Mouse (Mus musculus): Measurements from ENCODE around the gene Slc43a1. TPM values are rescaled to one million over a fixed set of nuclear protein-coding genes. Genes with fewer than 3 reads are reported as not detected.

The Slc43a1 gene
- polyA plus RNA-seq, 1 experiment: not detected

DNA sequence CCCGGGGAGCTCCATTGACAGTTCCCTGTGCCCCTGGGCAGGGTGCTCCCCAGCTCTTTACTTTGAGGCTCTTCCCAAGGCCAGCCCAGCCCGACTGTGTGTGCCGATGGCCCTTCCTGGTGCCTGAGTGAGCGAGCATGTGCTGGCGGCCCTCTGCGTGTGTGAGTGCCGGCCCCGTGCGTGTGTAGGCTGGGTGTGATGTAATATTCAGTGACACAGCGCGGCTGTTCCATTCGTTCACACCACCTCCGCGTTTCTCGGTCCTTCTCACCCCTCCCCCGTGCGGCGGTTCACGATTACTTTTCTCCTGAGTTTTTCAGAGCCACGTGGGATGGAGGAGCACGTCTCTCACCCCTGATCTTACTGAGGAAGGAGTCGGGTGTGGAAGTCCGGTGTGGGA is 44.0 kb downstream of the Slc43a1 start:
- TF ChIP-seq GATA1 (IDR thresholded peaks at IDR 0.05; ENCODE audit: low read length): no peak

DNA sequence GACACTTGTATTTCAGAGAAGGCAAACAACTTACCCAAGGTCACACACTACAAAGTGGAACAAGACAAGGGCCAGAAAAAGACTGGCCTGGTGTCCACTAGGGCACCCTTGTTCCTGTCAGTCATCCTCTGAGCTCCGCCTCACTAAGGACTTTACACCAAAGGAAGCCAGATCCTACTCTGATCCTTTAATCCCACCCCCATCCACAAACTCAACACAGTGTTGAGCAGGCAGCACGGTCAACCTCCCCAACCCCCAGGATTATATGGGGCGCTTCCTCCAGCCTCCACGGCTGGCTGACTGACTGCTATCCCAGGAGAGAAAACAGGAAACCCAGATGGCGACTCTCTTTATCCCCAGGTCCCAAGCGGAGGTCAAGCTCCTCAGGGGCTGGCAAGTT is 44.4 kb downstream of the Slc43a1 start:
- no peak for TF ChIP-seq GATA1 (IDR thresholded peaks at IDR 0.05; ENCODE audit: low read length)

DNA sequence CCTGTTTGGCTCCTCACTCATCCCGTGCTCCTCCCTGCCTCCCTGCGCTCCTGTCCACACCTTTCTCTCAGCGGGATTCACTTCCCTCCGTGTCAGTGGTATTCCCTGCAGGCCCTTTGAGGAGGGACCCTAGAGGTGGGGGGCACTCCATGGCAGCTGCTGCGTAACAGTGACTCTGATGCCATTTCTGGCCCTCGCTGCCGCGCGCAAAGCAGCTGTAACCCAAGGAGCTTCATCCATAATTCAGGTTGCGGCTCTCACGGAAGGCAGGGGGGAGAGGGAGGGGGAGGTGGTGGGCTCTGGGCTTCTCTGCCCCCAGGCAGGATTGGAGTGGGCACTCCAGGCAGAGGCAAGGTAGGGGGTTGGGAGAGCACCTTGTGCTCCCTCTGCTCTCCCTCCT is 44.9 kb downstream of the Slc43a1 start:
- no peak for TF ChIP-seq GATA1 (IDR thresholded peaks at IDR 0.05; ENCODE audit: low read length)

DNA sequence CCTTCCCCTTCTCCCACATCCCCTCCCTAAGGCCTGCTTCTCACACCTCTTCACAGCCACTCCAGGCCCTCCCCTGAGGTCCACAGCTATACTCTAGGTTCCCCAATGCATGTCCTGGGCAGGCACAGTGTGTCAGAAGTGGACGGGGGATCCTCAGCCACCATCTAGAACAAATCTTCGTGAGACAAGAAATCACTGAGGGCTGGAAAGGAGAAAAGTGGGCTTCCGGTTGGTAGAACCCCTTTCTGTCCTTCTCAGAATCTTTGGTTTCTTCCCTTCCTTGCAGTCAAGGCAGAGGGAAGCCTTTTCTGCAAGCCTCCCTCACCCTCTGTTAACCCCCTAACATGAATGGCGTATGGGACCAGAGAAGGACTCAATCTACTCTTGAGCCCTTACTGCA is 45.3 kb downstream of the Slc43a1 start:
- TF ChIP-seq GATA1 (IDR thresholded peaks at IDR 0.05; ENCODE audit: low read length): no peak

DNA sequence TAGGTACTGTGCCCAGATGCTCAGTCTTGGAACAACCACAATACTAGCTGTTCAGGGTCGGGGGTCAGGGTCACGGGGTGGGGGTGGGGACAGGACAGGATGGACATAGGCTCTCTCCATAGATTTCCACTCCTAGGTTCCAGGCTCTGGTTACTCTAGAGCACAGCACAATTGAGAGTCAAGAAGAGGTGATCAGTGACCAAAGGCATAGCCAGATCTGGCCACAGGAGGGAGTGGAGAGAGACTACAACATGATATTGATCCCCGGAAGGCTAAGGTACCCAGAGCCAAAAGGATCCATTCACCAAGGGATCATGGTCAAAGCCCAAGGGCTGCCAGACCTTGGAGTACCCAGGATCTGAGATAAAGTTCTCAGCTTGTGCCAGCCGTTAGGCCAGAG is 46.0 kb downstream of the Slc43a1 start:
- TF ChIP-seq GATA1 (IDR thresholded peaks at IDR 0.05; ENCODE audit: low read length): no peak

DNA sequence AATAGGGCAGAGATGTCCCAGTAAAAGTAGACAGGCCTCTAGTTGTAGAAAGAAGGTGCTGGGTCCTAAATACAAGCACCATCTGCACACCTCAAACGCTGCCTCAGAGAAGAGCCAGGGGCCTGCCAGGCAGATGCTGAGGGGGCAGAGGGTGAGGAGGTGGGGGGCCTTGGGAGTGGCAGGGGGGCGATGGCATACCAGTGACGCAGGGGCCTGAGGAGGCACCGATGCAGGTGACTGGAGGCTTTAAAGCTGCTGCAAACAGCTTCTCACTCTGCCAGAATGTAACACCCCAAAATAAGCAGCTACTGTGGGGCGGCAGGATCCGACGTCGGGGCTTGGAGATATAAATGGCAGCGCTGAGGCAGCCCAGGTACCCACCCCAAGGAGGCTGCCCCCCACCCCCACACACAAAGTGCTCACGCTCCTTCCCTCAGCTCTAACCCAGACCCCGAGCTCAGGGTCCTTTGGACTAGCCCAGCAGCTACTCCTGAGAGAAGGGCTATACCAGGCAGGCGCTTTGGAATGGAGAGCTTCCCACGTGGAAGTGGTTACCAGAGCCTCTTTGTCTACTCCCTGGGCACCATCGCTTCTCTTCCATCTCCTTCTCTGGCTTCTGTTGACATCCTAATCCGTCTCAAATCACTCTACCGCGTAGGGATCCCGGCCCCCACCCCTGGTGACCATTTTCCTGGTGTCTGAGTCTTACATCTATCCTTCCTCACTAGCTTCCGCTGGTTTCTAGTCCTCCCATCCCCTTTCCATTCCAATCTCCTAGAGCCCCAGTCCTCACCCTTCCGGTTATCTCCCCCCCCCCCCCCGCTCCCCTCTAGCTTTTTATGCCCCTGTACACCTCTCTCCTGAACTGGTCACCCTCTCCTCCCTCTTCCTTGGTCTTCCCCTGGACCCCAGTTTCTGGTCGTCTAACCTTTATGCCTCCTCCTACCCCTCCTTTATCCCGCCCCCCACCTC is 46.7 kb downstream of the Slc43a1 start:
- no peak for TF ChIP-seq GATA1 (IDR thresholded peaks at IDR 0.05; ENCODE audit: low read length)

DNA sequence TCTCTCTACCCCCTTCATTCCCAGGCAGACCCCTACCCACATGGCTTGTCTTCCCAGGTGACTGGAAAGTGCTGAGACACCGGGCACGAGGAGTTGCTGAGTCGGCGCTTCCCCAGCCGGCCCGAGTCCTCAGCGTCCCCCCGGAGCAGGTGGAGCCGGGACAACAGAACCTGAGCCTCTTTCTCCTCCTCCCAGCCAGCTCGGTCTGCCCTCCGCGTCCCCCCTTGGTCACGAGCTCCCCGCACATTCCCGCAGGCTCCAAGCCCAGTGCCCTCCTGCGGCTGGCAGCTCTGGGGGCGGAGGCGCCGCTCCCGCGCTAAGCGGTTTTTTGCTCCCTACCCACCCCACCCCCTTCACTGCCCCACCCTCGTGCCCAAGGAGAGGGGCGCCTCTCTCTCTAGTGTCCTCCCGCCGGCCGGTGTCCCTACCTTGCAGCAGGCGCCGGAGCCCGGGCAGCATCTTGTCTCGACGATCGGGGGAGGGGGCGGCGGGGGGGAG is 47.6 kb downstream of the Slc43a1 start, which contains the start of gene Rtn4rl2:
Gene Rtn4rl2 (minus strand): TSS at position 477 of the 498 bp plus-strand sequence.
- no peak for TF ChIP-seq GATA1 (IDR thresholded peaks at IDR 0.05; ENCODE audit: low read length)

DNA sequence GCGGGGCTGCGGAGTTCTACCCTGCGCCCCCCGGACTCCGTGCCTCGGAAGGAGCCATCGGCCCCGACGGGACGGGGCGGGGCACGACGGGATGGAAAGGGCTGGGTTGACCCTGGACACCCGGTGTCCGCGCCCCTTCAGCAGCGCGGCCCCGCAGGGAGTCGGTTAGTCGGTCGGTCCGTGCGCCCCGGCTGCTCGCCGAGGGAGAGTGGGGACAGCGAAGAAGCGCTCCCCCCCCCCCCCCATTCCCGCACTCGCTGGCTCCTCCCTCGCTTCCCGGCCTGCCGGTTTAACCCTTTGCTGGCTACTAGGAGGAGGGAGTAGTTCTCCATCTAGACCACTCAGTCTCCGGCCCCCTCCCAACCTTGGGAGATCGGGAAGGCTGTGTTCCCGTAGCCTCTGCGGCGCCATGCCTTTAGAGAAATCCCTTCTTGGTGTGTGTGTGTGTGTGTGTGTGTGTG is 48.2 kb downstream of the Slc43a1 start:
- TF ChIP-seq GATA1 (IDR thresholded peaks at IDR 0.05; ENCODE audit: low read length): no peak

DNA sequence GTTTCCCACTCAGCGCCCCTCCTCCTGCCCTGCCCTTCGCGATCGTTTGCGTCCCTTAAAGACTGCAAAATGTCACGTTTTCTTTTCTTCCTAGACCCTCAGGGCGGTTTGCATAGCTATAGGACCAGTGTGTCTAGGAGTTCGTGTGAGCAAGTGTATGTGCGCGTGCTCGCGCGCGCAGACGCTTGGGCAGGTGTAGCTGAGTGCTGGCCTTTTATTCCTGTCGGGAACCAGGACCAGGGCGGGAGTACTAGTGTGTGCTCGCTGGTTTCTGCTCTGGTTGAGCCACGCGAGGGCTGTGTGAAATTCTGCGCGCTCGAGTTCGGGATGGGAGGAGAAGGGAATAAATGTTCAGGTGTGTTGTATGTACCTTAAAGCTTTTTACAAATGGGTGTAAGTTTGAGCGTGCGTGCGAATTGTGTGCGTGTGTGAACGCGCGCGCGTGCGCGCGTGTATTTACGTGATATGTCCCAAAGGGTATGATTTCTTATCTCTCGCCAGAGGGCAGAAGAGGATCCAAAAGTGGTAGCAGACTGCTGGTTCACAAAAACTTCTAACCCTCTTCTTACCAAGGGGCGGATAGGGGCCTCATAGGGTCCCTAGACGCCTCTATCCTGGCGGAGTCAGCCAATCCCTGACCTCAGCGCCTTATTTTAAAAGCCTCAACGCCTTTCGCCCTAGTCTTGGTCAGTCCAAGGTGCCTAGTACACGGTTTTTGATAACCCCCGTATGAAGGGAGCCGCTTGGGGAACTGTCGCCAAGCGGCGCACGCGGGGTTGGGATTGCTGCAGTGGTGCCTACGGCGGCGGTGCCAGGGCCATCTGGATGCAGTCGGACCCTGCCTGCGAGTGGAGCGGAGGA is 49.0 kb downstream of the Slc43a1 start:
- TF ChIP-seq GATA1 (IDR thresholded peaks at IDR 0.05; ENCODE audit: low read length): no peak

DNA sequence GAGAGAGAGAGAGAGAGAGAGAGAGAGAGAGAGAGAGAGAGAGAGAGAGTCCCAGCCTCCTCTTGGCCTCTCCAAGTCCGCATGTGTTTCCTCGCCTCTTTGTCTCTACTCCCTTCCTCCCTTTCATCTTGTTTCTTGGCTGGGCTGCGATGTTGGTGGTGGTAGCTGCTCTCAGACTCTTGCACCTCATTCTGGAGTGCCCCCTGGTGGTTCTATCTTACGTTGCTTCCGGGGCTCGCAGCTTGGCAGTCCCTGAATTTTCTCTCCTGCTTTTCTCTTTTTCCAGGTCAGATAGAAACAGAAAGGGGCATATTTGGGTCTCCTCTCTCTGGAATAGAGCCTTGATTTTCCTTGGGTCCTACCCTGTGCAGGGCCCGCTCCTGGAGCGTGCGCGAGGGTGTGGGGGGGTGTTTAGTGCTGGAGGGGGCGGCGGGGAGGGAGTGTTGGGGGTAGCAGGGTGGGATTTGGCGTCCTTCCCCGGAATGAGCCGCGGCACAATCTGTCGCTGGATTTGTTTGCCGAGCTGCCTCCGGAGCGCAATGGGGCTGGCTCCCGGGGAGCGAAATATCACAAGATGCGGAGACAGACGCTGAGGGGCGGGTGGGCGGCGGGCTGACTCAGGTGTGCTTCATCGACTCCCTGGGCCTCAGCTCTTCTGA is 50.1 kb downstream of the Slc43a1 start:
- no peak for TF ChIP-seq GATA1 (IDR thresholded peaks at IDR 0.05; ENCODE audit: low read length)

DNA sequence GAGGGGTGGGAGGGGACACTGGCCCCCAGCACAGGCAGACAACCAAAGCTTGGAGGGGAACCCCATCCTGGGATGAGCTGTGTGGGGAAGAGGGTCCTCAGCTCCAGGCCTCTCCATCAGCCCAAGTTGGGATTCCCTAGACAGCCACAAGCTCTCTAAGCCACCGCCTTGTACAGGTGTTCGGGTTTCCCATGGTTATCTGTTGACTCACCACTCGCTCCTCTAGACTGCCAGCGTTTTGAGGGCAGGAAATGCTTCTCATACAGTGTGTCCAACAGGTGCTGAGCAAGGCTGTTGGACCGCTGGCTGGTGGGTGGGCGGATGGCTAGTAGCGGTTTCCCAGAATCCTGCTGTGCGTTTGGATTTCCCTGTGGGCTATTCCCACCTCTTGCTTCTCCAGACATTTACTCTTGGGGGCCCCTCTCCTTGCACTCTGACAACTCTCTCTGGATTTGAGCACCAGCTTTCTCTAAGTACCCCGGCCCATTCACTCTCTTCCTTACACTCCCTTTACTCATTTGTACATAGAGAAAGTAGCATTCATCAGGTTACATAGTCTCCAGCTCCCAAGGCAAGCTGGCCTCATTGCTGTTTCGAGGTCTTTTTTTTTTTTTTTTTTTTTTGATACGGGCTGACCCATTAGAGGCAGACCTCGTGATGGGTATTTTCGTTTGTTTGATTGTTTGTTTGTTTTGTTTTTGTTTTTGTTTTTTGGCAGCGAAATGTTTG is 50.8 kb downstream of the Slc43a1 start:
- TF ChIP-seq GATA1 (IDR thresholded peaks at IDR 0.05; ENCODE audit: low read length): no peak

DNA sequence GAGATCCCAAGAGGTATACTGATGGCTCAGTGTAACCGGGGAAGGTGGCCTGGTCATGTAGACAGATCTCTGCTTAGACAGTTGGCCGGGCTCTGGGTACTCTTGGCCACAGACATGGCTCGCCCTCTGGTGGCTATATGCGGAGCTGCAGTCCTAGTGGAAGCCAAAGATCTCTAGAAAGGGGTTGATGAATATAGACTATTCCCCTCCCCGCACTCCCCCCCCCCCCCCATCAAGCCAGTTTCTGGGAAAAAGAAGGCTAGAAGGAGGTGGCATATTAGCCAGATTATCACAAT is 51.3 kb downstream of the Slc43a1 start:
- no peak for TF ChIP-seq GATA1 (IDR thresholded peaks at IDR 0.05; ENCODE audit: low read length)

DNA sequence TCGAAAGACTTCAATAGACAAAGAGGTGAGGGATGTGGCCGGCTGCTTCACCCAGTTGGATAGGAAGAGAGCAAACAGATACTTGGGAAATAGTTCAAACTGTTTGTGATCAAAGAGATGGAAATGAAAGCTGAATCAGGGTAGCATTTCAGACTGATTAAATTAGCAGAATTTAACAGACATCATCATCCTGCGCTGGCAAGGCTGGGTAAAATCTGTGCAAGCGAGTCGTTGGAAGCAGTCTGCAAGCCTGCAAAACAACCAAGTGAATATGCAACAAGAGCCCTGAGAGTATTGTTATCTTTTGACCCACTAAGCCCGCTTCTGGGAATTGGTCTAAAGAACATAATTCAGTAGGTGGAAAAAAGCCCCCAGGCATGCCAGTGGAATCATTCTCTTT is 54.7 kb downstream of the Slc43a1 start:
- TF ChIP-seq GATA1 (IDR thresholded peaks at IDR 0.05; ENCODE audit: low read length): no peak

DNA sequence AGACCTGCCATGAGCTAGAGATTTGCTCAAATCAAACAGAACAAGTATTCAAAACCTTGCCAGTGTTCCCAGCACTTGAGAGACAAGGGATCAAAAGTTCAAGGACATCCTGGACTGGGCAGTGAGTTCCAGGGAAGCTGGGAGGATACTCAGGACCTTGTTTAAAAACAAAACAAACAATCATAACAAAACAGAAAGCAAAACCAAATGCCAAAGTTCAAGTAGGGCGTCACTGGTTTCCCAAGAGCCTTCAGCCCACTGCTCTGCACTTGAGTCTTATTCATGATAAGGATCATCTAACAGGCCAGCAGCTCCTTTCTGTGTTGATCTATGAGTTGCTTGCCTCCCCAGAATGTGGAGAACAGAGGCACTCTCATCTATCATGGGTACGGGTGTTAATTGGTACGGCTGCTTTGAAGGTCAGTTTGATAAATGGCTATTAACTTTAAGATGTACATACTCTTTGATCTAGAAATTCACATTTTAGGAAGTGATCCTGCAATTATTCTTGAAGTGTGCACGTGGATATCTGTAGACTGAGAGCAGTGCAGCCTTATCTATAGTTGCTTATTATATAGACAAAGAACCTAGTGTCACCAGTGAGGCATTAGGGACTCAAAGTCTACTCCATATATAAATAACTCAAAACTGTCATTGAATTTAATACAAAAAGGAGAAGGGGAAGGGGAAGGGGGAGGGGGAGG is 57.0 kb downstream of the Slc43a1 start:
- TF ChIP-seq GATA1 (IDR thresholded peaks at IDR 0.05; ENCODE audit: low read length): no peak

All from G1E-ER4 (cell line).